Mouse (Mus musculus) monocyte, adult 5-6 weeks (primary cell): ENCODE data around the gene Klhl26. TPM values are rescaled to one million over a fixed set of nuclear protein-coding genes. Genes with fewer than 3 reads are reported as not detected.

ENCODE experiments used
- ATAC-seq: fragments of 153-309, 156-312 bp; replicated peaks from 2 replicates; pipeline ENCODE4 v1.8.0; 2017; ENCODE audit warnings: mild to moderate bottlenecking; ENCODE audit not compliant: low TSS enrichment, insufficient number of reproducible peaks, severe bottlenecking, poor library complexity, low FRiP score
- total RNA-seq: library from RNA; stranded (forward); fragments of 200-1000, 200-491, 200-594 nt; gene quantifications from 3 replicates; pipeline ENCODE4 v1.2.3, GENCODE M21; 2017

The Klhl26 gene
- total RNA-seq, 1 experiment from 2014 or later: 3.3 TPM

GRCm38 (mm10) chr8:70503062-70503750, 26.4 kb upstream of the Klhl26 start:
- ATAC-seq: no peak

DNA sequence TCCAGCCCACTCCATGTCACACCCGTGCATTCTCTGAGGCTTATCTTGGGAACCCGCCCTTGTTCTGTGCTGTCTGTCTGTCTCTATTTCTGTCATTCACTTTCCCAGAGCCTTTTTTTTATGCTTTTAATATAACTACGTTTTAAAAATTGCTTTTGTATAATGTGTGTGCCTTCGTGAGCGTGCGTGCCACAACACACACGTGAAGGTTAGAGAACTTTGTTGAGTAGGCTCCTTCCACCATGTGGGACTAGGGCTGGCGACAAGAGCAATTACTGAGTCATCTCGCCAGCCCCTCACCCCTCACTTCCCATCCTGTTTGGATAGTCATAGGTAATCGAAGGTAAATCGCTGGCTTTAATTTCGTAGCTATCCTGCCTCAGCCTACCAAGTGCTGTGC, 25.8 kb upstream of the Klhl26 start:
- no peak for ATAC-seq

- no peak for ATAC-seq
Measured at GRCm38 (mm10) chr8:70501820-70502529, 25.2 kb upstream of the Klhl26 start.

GRCm38 (mm10) chr8:70500386-70501301, 23.9 kb upstream of the Klhl26 start:
- no peak for ATAC-seq

DNA sequence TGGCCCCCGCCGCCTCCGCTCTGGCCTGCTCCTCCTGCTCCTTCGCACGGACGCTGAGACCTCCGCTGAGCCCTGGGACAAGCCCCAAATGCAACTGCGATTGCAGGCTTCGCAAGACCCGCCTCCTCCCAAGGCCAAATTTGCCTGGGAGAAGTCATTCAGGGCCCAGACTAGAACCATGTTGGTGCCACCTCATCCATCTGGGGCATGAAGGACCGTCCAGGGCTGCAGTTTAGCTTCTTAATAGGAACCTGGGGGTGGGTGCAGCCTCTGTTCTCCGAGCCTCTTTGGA, 18.9 kb upstream of the Klhl26 start:
- ATAC-seq: no peak

DNA sequence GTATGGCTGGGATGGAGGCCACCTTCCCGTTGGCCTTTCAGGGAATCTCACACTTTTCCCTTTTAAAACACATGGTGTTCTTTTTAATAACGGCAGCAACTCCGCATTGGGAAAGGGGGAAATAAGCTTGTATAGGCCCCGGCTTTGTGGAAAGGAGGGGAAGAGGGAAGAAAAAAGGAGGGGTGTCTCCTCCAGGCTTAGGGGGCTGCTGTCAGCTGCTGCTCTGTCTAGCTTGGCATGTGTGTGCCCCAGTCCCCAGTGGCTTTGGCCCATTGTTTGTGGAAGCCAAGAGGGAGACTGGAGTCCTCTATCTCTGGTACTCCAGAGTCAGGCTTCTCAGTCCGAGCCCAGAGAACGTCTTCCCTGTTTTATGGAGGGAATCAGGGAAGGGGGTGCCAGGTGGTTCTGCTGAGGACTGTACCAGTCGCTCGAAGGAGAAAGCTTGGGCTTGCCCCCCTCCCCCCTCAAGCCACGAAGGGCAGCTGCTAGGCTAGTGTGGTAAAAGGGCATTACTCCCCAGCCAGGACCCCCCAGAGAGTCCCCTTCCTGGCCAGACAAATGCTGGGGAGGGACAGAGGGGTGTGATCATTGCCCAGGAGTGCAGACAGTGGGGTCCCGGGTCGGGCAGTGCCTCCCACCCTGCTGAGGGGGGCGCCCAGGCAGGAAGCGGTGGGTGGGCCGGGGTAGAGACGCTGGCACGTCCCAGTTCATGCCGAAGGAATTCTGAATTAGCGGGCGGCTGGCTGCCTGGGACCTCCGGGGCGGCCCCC, 18.4 kb upstream of the Klhl26 start:
- no peak for ATAC-seq

GRCm38 (mm10) chr8:70494416-70494945, 17.7 kb upstream of the Klhl26 start:
- no peak for ATAC-seq

DNA sequence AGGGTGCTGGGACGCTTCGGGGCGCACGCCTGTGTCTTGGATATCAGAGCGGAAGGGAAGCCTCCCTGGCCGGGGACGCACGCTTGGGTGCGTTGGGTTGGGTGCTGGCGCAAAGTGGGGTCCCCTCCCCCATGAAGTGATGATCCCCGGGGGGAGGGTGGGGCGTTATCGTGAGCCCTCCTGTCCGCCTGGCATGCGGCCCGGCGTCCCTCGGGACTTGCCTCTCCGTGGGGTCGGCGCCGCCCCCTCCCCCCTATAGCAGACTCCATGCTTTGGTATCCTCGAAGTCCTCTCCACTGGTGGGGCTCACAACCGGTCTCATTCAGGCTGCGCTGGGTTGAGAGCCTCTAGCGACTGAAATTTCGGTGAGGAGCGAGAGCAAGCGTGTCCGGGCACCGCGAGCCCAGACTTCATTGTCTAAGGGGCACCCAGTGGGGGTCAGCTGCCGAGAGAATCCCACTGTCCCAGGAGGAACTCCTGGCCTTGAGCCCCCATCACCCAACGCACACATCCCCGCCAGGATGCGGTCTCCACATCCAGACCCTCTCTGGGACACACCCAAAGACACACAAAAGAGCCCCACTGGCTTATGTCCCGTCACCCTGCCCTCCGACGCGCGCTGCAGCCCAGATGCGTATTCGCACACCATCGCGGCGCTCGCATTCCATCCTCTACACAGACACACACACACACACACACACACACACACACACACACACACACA, 17.1 kb upstream of the Klhl26 start:
- no peak for ATAC-seq

GRCm38 (mm10) chr8:70492664-70493640, 16.2 kb upstream of the Klhl26 start, which contains the start of gene Crlf1:
Crlf1 (plus strand) TSS chr8:70493158.
- ATAC-seq: no peak

DNA sequence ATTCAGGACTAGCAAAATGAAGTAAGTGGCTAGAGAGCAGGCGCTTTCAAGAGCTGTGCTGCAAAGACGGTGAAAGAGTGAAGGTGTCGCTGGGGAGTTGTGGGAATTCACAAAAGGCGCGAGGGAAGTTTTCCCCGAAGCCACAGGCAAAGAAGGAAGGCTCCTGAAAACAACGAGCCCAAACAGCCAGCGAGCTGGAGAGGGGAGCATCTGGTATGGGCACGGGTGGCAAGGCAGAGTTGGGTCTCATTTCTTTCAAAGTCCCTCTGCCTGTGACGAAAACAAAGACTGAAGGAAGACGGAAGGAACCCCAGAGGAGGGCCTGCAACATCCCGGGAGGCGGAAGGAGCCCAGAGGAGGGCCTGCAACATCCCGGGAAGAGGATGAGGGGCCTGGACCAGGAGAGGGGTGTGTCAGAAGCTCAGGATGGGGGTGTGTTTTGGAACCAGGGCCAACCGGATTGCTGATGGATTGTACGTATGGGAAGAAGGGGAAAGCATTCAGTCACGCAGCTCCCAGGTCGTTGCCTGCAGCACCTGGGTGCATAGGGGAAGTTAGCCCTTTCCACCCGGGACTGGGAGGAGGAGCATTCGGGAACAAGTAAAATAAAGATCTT, 14.2 kb upstream of the Klhl26 start:
- ATAC-seq: no peak

DNA sequence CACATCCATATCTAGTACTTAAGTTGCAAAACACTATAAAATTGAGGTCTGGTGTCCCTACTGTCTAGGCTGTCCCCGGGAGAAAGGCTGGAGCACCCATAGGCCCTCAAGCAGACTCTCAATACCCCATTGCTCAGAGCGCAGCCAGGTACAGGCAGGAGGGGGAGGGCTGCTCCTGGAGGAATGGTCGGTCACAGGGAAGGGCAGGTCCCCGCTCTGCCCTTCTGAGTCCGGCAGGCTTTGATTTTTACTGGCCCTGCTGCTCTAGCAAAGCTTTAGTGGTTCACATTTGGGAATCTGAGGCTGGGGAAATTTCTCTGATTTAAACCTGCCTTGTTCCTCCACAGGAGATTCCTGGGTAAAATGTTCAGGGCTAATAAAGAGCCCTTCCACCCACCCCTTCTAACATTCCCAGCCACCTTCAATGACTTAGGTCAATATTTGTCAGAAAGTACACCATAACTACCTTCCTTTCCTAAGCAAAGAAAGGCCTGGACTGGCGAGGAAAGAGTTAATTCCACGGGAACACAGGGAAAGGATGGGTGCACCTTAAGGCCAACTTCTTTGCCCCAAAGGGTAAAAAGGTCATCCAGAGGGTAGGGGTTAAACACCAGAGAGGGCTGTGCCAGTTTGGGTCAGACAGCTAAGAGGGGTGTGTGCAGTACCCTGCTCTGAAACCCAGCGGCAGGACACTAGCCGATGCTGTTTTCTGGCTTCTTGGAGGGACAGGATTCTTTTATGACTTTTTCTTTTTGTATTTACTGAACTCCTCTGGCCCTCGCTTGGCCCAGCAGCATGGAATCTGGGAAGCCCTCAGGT, 13.5 kb upstream of the Klhl26 start:
- no peak for ATAC-seq

DNA sequence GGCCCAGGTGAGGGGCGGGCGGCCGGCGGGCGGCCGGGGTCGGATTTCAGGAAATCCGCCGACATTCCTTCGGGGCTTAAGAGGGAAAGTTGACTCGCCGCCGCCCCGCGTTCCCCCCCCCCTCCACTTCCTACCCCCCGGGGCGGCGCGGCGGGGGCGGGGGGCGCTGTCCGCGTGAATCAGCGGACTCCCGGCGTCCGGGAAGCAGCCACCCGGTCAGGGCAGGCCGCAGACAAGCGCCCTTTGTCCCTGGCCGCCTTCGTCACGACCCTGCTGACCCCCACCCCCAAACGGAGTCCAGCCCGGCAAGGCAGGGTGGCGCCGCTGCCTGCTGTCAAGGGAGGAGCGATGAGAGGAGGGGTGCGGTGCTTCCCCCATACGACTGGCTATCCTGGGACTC, 12.8 kb upstream of the Klhl26 start:
- no peak for ATAC-seq

DNA sequence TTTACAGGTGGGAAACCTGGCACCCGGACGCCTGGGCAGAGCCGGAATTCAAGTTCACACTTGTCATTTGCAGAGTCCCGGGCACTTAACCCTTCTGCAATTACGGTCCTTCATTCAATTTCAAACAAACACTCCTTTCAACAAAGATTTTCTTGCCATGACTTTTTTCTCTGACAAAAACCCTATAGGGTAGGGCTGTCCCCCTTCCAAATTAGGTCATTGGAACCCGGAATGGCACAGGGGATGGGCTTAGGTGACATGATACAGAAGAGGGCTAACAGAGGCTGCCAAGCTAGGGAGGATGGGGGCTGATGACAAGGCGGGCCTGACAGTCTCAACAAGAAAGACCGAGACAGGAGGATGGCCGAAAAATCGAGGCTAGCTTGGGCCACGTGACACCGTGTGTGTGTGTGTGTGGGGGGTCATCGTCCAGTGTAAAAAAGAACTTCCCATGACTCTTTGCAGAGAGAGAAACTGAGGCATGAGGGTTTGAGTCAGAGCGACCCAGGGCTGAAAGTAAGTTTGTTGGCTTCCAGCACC, 12.2 kb upstream of the Klhl26 start:
- ATAC-seq: no peak

DNA sequence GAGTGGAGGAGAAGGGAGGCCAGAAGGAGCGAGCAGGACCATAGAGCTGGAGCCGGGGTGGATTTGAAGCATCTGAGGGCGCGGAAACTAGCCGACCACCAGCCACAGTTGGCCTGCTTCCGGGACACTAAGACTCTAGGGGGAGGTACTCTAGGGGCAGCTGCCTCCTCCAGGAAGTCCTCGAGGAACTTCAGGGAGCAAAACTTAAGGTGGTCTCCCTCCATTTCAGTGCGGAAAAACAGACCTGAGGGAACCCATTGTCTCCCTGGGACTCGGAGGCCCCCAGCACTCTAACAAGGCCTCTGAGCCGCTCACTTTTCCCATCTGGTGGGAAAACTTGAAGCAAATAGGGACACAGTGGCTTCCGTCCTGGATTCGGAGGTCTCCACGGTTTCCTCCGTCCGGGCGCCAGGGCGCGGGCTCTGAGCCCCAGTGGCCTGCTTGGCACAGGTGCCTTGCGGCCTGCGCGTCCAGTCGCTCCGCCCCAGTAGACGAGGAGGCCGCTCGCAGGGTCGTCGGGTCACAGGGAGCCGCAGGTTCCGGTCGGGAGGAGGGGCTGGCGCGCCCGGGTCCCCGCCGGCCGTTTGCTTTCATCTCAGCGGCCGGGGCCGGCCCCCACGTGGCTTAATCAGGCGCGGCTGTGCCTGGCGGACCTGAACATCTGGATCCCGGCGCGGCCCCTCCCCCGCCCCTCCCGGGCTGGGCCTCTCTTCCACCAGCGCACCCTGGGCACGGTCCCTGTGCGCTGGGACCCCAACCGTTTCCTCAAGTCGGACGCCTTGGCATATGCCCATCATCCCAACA, 11.4 kb upstream of the Klhl26 start:
- ATAC-seq: no peak
